Mouse (Mus musculus): ENCODE measurements around the gene Chrna9. TPM values are rescaled to one million over a fixed set of nuclear protein-coding genes. Genes with fewer than 3 reads are reported as not detected.

Chrna9 gene
- polyA plus RNA-seq, 1 experiment from 2014 or later = not detected

- 75% methylated on average over 10 of the region's 10 CpGs for WGBS
- no peak for ATAC-seq (ENCODE audit: extremely low read depth, insufficient number of reproducible peaks, low FRiP score, low TSS enrichment)
- Histone ChIP-seq H3K9me3 (peaks cover 32% of the 10 kb centered on the region), H3K4me2 (no peak overlapping the region), H3K4me3 (no peak overlapping the region), H3K4me1 (peaks cover 12% of the 10 kb centered on the region), H3K27ac (replicated peaks) (no peak overlapping the region), H3K36me3 (no peaks in the 10 kb centered on the region), H3K9ac (no peak overlapping the region), H3K27me3 (replicated peaks) (no peaks in the 10 kb centered on the region)
Measured at GRCm38 (mm10) chr5:65901868-65902418, 32.8 kb upstream of the Chrna9 start.

- H3K9ac ChIP-seq = no peak overlapping the region
- no peak for ATAC-seq (ENCODE audit: extremely low read depth, insufficient number of reproducible peaks, low FRiP score, low TSS enrichment)
- WGBS = 69% methylated on average over 9 of the region's 9 CpGs
- H3K27ac ChIP-seq (replicated peaks) = no peak overlapping the region
- H3K4me3 ChIP-seq = no peak overlapping the region
- no peaks in the 10 kb centered on the region for H3K27me3 ChIP-seq (replicated peaks)
- H3K4me2 ChIP-seq = no peak overlapping the region
- H3K4me1 ChIP-seq = peaks cover 11% of the 10 kb centered on the region
- peaks cover 34% of the 10 kb centered on the region for H3K9me3 ChIP-seq
- no peaks in the 10 kb centered on the region for H3K36me3 ChIP-seq
Measured at GRCm38 (mm10) chr5:65902811-65903210, 31.9 kb upstream of the Chrna9 start.

- Histone ChIP-seq H3K9me3 (peaks cover 34% of the 10 kb centered on the region), H3K27ac (replicated peaks) (no peak overlapping the region), H3K4me3 (no peak overlapping the region), H3K4me2 (no peak overlapping the region), H3K36me3 (no peaks in the 10 kb centered on the region), H3K4me1 (peaks cover 11% of the 10 kb centered on the region), H3K27me3 (replicated peaks) (no peaks in the 10 kb centered on the region), H3K9ac (no peak overlapping the region)
- ATAC-seq (ENCODE audit: extremely low read depth, insufficient number of reproducible peaks, low FRiP score, low TSS enrichment) = no peak
- 80% methylated on average over 4 of the region's 4 CpGs for WGBS
Measured at GRCm38 (mm10) chr5:65904476-65904875, 30.2 kb upstream of the Chrna9 start.

DNA sequence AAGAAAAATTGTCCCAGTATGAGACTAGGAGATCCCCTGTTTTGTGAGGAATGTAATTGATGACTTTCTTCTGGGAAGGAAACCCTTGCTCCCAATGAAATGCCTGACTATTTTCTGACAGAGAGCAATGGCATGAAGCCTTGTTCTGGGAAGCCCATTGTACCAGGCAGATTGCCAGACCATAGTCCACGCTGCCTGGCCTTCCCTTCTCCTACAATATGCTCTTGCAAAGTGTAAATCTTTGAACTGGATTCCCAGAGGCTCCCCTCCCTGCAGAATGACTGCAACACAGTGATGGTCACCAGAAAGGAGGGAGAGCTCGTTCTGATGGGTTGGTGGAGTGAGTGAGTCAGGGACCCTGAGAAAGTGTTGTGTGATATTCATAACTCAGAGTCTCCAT lies 26.0 kb upstream of the Chrna9 start:
- 61% methylated on average over 2 of the region's 2 CpGs for WGBS
- no peaks in the 10 kb centered on the region for H3K36me3 ChIP-seq
- H3K9me3 ChIP-seq = peaks cover 24% of the 10 kb centered on the region
- no peak overlapping the region for H3K27ac ChIP-seq (replicated peaks)
- no peak overlapping the region for H3K4me3 ChIP-seq
- no peaks in the 10 kb centered on the region for H3K4me1 ChIP-seq
- H3K4me2 ChIP-seq = no peak overlapping the region
- no peak overlapping the region for H3K9ac ChIP-seq
- ATAC-seq (ENCODE audit: extremely low read depth, insufficient number of reproducible peaks, low FRiP score, low TSS enrichment) = no peak
- no peaks in the 10 kb centered on the region for H3K27me3 ChIP-seq (replicated peaks)

GRCm38 (mm10) chr5:65909321-65909720 lies 25.4 kb upstream of the Chrna9 start:
- no peaks in the 10 kb centered on the region for H3K36me3 ChIP-seq
- no peak overlapping the region for H3K27ac ChIP-seq (replicated peaks)
- no peak overlapping the region for H3K9ac ChIP-seq
- H3K4me2 ChIP-seq = no peak overlapping the region
- no peaks in the 10 kb centered on the region for H3K4me1 ChIP-seq
- no peaks in the 10 kb centered on the region for H3K27me3 ChIP-seq (replicated peaks)
- ATAC-seq (ENCODE audit: extremely low read depth, insufficient number of reproducible peaks, low FRiP score, low TSS enrichment) = no peak
- no peak overlapping the region for H3K4me3 ChIP-seq
- WGBS = 75% methylated on average over 4 of the region's 4 CpGs
- peaks cover 18% of the 10 kb centered on the region for H3K9me3 ChIP-seq

DNA sequence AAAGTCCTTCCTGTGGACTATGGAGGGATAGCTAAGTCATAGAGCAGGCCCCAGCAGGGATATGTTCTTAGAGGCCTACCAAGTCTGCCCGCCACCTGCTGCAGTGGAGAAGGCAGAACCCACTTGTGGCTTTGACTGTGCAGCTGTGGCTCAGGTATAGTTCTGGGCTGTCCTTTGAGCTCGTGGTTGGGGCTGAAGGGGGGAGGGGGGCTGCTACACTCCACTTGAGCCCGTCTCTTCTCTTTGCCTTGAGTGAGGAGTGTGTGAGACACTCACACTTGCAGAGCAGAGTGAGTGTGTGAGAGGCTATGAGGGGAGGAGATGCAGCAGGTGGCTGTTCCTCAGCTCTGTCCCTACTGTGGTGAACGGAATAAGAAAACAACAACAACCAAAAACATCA lies 24.3 kb upstream of the Chrna9 start:
- ATAC-seq (ENCODE audit: extremely low read depth, insufficient number of reproducible peaks, low FRiP score, low TSS enrichment) = no peak
- no peak overlapping the region for H3K27ac ChIP-seq (replicated peaks)
- WGBS = 70% methylated on average over 4 of the region's 4 CpGs
- H3K27me3 ChIP-seq (replicated peaks) = no peaks in the 10 kb centered on the region
- H3K9me3 ChIP-seq = peaks cover 8% of the 10 kb centered on the region; the same call in 1 of the 2 replicates
- H3K4me2 ChIP-seq = no peak overlapping the region
- H3K4me1 ChIP-seq = no peaks in the 10 kb centered on the region
- H3K36me3 ChIP-seq = no peaks in the 10 kb centered on the region
- H3K9ac ChIP-seq = no peak overlapping the region
- no peak overlapping the region for H3K4me3 ChIP-seq

- no peak overlapping the region for H3K27ac ChIP-seq (replicated peaks)
- 65% methylated on average over 7 of the region's 7 CpGs for WGBS
- H3K9me3 ChIP-seq = 0 out of 2 replicates have a peak, but pooled peaks cover 3% of the 10 kb centered on the region
- H3K4me3 ChIP-seq = no peak overlapping the region
- H3K4me1 ChIP-seq = no peaks in the 10 kb centered on the region
- H3K9ac ChIP-seq = no peak overlapping the region
- no peaks in the 10 kb centered on the region for H3K27me3 ChIP-seq (replicated peaks)
- no peak overlapping the region for H3K4me2 ChIP-seq
- H3K36me3 ChIP-seq = no peaks in the 10 kb centered on the region
- no peak for ATAC-seq (ENCODE audit: extremely low read depth, insufficient number of reproducible peaks, low FRiP score, low TSS enrichment)
Measured at GRCm38 (mm10) chr5:65911676-65912075, 23.0 kb upstream of the Chrna9 start.

DNA sequence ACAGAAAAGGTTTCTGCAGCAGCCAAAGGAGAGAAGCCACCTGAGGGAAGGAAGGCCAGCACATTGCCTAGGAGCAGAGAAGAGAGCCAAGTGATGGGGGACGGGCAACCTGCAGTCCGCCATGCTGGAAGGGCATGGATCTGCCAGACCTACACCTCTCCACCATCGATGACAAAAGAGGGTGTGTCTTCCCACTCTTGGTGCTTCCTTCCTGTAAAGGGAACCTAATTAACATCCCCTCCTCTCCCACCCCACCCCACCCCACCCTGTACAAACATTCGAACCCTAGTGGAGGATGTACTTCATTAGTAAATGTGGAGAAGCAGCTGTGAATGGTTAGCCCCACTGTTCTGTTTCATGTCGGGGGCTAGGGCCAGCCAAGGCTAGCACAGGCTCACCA lies 22.5 kb upstream of the Chrna9 start:
- Histone ChIP-seq H3K36me3 (no peaks in the 10 kb centered on the region), H3K27ac (replicated peaks) (no peak overlapping the region), H3K4me3 (no peak overlapping the region), H3K4me1 (no peaks in the 10 kb centered on the region), H3K9me3 (0 out of 2 replicates have a peak, but pooled peaks cover under 1% of the 10 kb centered on the region), H3K27me3 (replicated peaks) (no peaks in the 10 kb centered on the region), H3K4me2 (no peak overlapping the region), H3K9ac (no peak overlapping the region)
- no peak for ATAC-seq (ENCODE audit: extremely low read depth, insufficient number of reproducible peaks, low FRiP score, low TSS enrichment)
- 73% methylated on average over 5 of the region's 5 CpGs for WGBS

DNA sequence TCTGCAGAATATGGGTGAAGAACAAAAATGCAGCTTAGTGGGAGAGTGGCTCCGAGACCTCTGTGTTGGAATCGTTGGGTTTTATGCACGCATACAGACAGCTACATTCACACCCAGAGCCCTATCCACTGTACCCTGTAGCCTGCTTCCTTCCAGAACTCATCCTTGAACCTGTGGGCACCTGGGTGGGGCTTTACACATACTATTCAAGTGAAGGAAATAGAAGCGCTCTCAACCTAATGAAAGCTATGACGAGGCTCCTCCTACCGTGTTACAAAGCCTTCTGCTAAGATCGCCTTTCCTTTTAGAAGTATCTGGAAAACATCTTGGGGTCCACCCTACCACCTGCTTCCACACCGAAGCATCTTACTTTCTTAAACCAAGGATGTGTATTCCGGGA lies 21.6 kb upstream of the Chrna9 start:
- 84% methylated on average over 9 of the region's 9 CpGs for WGBS
- Histone ChIP-seq H3K4me3 (no peak overlapping the region), H3K4me2 (no peak overlapping the region), H3K9ac (no peak overlapping the region), H3K27ac (replicated peaks) (no peak overlapping the region), H3K9me3 (no peaks in the 10 kb centered on the region), H3K36me3 (no peaks in the 10 kb centered on the region), H3K27me3 (replicated peaks) (no peaks in the 10 kb centered on the region), H3K4me1 (no peaks in the 10 kb centered on the region)
- ATAC-seq (ENCODE audit: extremely low read depth, insufficient number of reproducible peaks, low FRiP score, low TSS enrichment) = no peak

DNA sequence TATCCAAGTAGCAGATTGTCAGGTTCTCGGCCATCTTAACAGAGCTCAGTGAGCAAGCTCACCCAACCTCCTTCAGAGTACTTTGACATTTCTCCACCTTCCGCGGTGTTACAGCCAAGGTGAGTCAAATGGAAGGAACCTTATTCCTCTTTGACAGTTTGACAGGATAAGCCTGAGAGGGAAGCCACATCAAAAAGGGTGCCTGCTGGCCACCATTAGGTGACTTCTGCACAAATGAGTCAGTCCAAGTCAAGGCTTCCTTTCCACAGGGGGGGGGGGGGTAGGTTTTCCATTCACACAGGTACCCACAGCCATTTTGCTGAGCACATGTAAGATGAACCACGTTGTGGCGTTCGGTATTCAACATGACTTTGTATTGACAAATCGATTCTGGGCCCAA lies 20.4 kb upstream of the Chrna9 start:
- ATAC-seq (ENCODE audit: extremely low read depth, insufficient number of reproducible peaks, low FRiP score, low TSS enrichment) = no peak
- 86% methylated on average over 7 of the region's 7 CpGs for WGBS
- no peak overlapping the region for H3K4me2 ChIP-seq
- H3K36me3 ChIP-seq = no peaks in the 10 kb centered on the region
- no peak overlapping the region for H3K9ac ChIP-seq
- H3K27me3 ChIP-seq (replicated peaks) = no peaks in the 10 kb centered on the region
- no peaks in the 10 kb centered on the region for H3K9me3 ChIP-seq
- H3K27ac ChIP-seq (replicated peaks) = no peak overlapping the region
- no peak overlapping the region for H3K4me3 ChIP-seq
- H3K4me1 ChIP-seq = peaks cover 8% of the 10 kb centered on the region

GRCm38 (mm10) chr5:65916930-65917329 lies 17.8 kb upstream of the Chrna9 start:
- ATAC-seq (ENCODE audit: extremely low read depth, insufficient number of reproducible peaks, low FRiP score, low TSS enrichment) = no peak
- Histone ChIP-seq H3K4me1 (peaks cover 9% of the 10 kb centered on the region), H3K36me3 (no peaks in the 10 kb centered on the region), H3K9me3 (no peaks in the 10 kb centered on the region), H3K4me2 (no peak overlapping the region), H3K9ac (no peak overlapping the region), H3K27ac (replicated peaks) (no peak overlapping the region), H3K4me3 (no peak overlapping the region), H3K27me3 (replicated peaks) (no peaks in the 10 kb centered on the region)
- WGBS = 86% methylated on average over 5 of the region's 5 CpGs

DNA sequence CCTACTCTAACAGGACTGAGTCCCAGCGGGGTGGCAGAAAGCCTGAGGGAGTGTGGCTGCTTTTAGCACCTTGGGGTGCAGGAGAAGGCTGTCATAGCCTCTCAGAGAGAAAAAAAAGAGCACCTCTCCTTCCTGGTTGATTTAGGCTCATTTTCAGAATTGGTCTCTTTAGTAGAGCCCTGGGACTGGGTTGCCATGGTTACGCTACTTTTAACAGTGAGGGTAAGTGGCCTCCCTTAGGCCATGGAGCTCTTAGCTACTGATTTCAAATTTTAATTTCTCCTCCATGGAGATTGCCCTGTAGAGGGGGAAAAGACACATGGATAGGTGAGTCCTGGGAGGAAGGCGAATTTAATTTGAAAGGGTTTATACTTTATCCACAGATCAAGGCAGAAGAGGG lies 16.1 kb upstream of the Chrna9 start:
- no peaks in the 10 kb centered on the region for H3K27me3 ChIP-seq (replicated peaks)
- no peaks in the 10 kb centered on the region for H3K9me3 ChIP-seq
- H3K36me3 ChIP-seq = no peaks in the 10 kb centered on the region
- H3K4me1 ChIP-seq = peaks cover 9% of the 10 kb centered on the region
- H3K9ac ChIP-seq = no peak overlapping the region
- no peak for ATAC-seq (ENCODE audit: extremely low read depth, insufficient number of reproducible peaks, low FRiP score, low TSS enrichment)
- H3K27ac ChIP-seq (replicated peaks) = no peak overlapping the region
- no peak overlapping the region for H3K4me2 ChIP-seq
- 76% methylated on average over 3 of the region's 3 CpGs for WGBS
- no peak overlapping the region for H3K4me3 ChIP-seq
